Mouse (Mus musculus): Measurements from ENCODE around the gene Mtif3.

GRCm38 (mm10) chr5:146937541-146938503 is 25.8 kb downstream of the Mtif3 start:
- TF ChIP-seq POLR2A (IDR thresholded peaks at IDR 0.05; ENCODE audit: insufficient read depth, low read depth, low read length) = no peak
- no peak for TF ChIP-seq CTCF (IDR thresholded peaks at IDR 0.05)
